Comparison of ENCODE assay signal across 17 mouse cellular contexts in genomic region chr4:118079195-118079594, GRCm38 (mm10). TPM values are rescaled to one million over a fixed set of nuclear protein-coding genes. Genes with fewer than 3 reads are reported as not detected.
DNase-seq lines count a peak whose midpoint lies in the region; ATAC-seq and TF ChIP-seq lines count a peak whose summit lies in the region.
"Had no signal": no experiment of that assay in that cellular context is flagged by ENCODE, and none has a peak within 500 bp of the region (broad histone marks: within the 10 kb centered on the region; RNA-seq: fewer than 3 reads in every experiment).

No protein-coding gene starts in this region.

- DNase-seq in MEL (ENCODE audit: low read depth, low spot score) = peak; percentile 91
- no peak for DNase-seq in limb, embryonic 10.5 days (ENCODE audit: low spot score)
- no peak for DNase-seq in kidney, postnatal 14 days
- no peak for DNase-seq in gastrocnemius, adult 8-10 months (ENCODE audit: low spot score in 2 of 2)
- DNase-seq: cerebellum, postnatal 14 days; gastrocnemius, adult 2 months; kidney, adult 18-20 months; kidney, postnatal 36 days; lung, postnatal 36 days; midbrain, embryonic 14.5 days had no signal

- ATAC-seq in megakaryocyte-erythroid progenitor cell, adult 5-6 weeks (replicated peaks; ENCODE audit: low FRiP score, low TSS enrichment, poor library complexity, severe bottlenecking) = peak; percentile 92
- no peak for ATAC-seq in megakaryocyte, adult 5-6 weeks (ENCODE audit: poor library complexity, severe bottlenecking)
- ATAC-seq: Patski had no signal

- no peak for TF ChIP-seq CTCF in MEL (IDR thresholded peaks at IDR 0.05 in 2 of 3, conservative IDR thresholded peaks at IDR 0.05 in 1 of 3; ENCODE audit: control insufficient read depth in 1 of 3, insufficient read depth in 1 of 3, low read depth in 2 of 3, low read length in 3 of 3, poor library complexity in 1 of 3, severe bottlenecking in 1 of 3)
- no peak for TF ChIP-seq CTCF in bone marrow, adult 2 months (IDR thresholded peaks at IDR 0.05; ENCODE audit: control insufficient read depth, insufficient read depth, low read length)

- TF ChIP-seq RAD21 in MEL (IDR thresholded peaks at IDR 0.05; ENCODE audit: low read depth, low read length) = no peak

- H3K4me1 ChIP-seq in MEL (ENCODE audit: control insufficient read depth in 1 of 2, insufficient read depth in 2 of 2, low read length in 2 of 2) = peaks cover 5 to 32% of the 10 kb centered on the region in 2 experiments
- peaks cover 6% of the 10 kb centered on the region for H3K4me1 ChIP-seq in bone marrow, adult 2 months (ENCODE audit: control insufficient read depth, insufficient read depth, low read length)
- peaks cover 16% of the 10 kb centered on the region for H3K4me1 ChIP-seq in limb, embryonic 10.5 days

- TF ChIP-seq POLR2A in MEL (IDR thresholded peaks at IDR 0.05; ENCODE audit: control insufficient read depth in 1 of 2, insufficient read depth in 1 of 2, low read depth in 1 of 2, low read length in 2 of 2, poor library complexity in 1 of 2) = no peak
- no peak for TF ChIP-seq POLR2A in bone marrow, adult 2 months (IDR thresholded peaks at IDR 0.05; ENCODE audit: borderline replicate concordance, control insufficient read depth, low read depth, low read length)

- peaks cover 0 to 27% of the 10 kb centered on the region in 2 experiments; a peak in 2 of 4 replicates for H3K36me3 ChIP-seq in MEL (ENCODE audit: control insufficient read depth in 1 of 2, insufficient read depth in 2 of 2, low read length in 2 of 2)
- peaks cover 1% of the 10 kb centered on the region for H3K36me3 ChIP-seq in limb, embryonic 10.5 days
- H3K36me3 ChIP-seq: hindbrain, embryonic 12.5 days; limb, embryonic 13.5 days had no signal

- H3K4me3 ChIP-seq in MEL (ENCODE audit: control insufficient read depth in 1 of 2, insufficient read depth in 1 of 2, low read depth in 2 of 2, low read length in 2 of 2) = no peak overlapping the region
- no peak overlapping the region for H3K4me3 ChIP-seq in bone marrow, adult 2 months (replicated peaks; ENCODE audit: control insufficient read depth, low read depth, low read length)
- H3K4me3 ChIP-seq in limb, embryonic 10.5 days = no peak overlapping the region
- H3K4me3 ChIP-seq: forebrain, embryonic 12.5 days; gastrocnemius, adult 2 months; hindbrain, embryonic 12.5 days; limb, embryonic 13.5 days had no signal

- H3K79me2 ChIP-seq in MEL (ENCODE audit: control insufficient read depth, insufficient read depth, low read length, poor library complexity) = no peaks in the 10 kb centered on the region

- 65% methylated on average over 8 of the region's 8 CpGs for WGBS in bone marrow, adult 2 months
- 84% methylated on average over 8 of the region's 8 CpGs for WGBS in limb, embryonic 10.5 days

- peak overlapping the region; percentile 85 for H3K27ac ChIP-seq in MEL (ENCODE audit: control insufficient read depth, low read depth, low read length)
- peak overlapping the region; percentile 71 for H3K27ac ChIP-seq in bone marrow, adult 2 months (ENCODE audit: control insufficient read depth, insufficient read depth, low read depth, low read length, poor library complexity)
- peak overlapping the region; percentile 19; the same call in 1 of the 2 replicates for H3K27ac ChIP-seq in limb, embryonic 10.5 days
- H3K27ac ChIP-seq: forebrain, embryonic 12.5 days; gastrocnemius, adult 2 months; hindbrain, embryonic 12.5 days; limb, embryonic 13.5 days had no signal

- peak; percentile 91 to 96 for TF ChIP-seq EP300 in MEL (IDR thresholded peaks at IDR 0.05; ENCODE audit: low read depth in 1 of 2, low read length in 2 of 2)

- H3K27me3 ChIP-seq in MEL (ENCODE audit: control insufficient read depth in 1 of 2, insufficient read depth in 2 of 2, low read length in 2 of 2) = no peaks in the 10 kb centered on the region
- H3K27me3 ChIP-seq in limb, embryonic 10.5 days (ENCODE audit: low read depth, poor library complexity, severe bottlenecking) = no peaks in the 10 kb centered on the region
- H3K27me3 ChIP-seq: forebrain, embryonic 12.5 days; hindbrain, embryonic 12.5 days; Patski had no signal

- peak overlapping the region; percentile 45 for H3K9ac ChIP-seq in MEL (ENCODE audit: control insufficient read depth, low read depth, low read length, poor library complexity, severe bottlenecking)
- H3K9ac ChIP-seq: forebrain, embryonic 12.5 days; hindbrain, embryonic 12.5 days; limb, embryonic 13.5 days had no signal

- H3K9me3 ChIP-seq in MEL (replicated peaks; ENCODE audit: insufficient read depth, low read length) = no peaks in the 10 kb centered on the region
- no peaks in the 10 kb centered on the region for H3K9me3 ChIP-seq in limb, embryonic 10.5 days (replicated peaks)
- H3K9me3 ChIP-seq: hindbrain, embryonic 12.5 days had no signal

TF ChIP-seq in MEL, 35 proteins besides CTCF, POLR2A, EP300 and RAD21:
- TF ChIP-seq GATA1 (IDR thresholded peaks at IDR 0.05; ENCODE audit: low read depth, low read length) = peak; percentile 96
- peak; percentile 93 for TF ChIP-seq USF1 (IDR thresholded peaks at IDR 0.05; ENCODE audit: low read depth, low read length)
- TF ChIP-seq ZKSCAN1 (IDR thresholded peaks at IDR 0.05; ENCODE audit: low read depth, low read length) = no peak
- peak; percentile 96 for TF ChIP-seq MAX (IDR thresholded peaks at IDR 0.05; ENCODE audit: low read length)
- peak; percentile 98 for TF ChIP-seq TCF12 (IDR thresholded peaks at IDR 0.05; ENCODE audit: low read depth, low read length)
- TF ChIP-seq ZMIZ1 (IDR thresholded peaks at IDR 0.05; ENCODE audit: low read depth, low read length) = no peak
- TF ChIP-seq NRF1 (IDR thresholded peaks at IDR 0.05; ENCODE audit: insufficient read depth, low read depth, low read length, poor library complexity, severe bottlenecking) = no peak
- TF ChIP-seq BHLHE40 (IDR thresholded peaks at IDR 0.05; ENCODE audit: borderline replicate concordance, low read depth, low read length) = no peak
- TF ChIP-seq KAT2A (conservative IDR thresholded peaks at IDR 0.05; ENCODE audit: low read depth, low read length) = no peak
- peak in 1 of 2 experiments; percentile 55; a peak in 1 of 4 replicates for TF ChIP-seq USF2 (IDR thresholded peaks at IDR 0.05; ENCODE audit: borderline replicate concordance in 1 of 2, insufficient read depth in 1 of 2, low read depth in 1 of 2, low read length in 2 of 2)
- peak; percentile 64 for TF ChIP-seq RCOR1 (IDR thresholded peaks at IDR 0.05; ENCODE audit: low read depth, low read length)
- no peak for TF ChIP-seq SMC3 (IDR thresholded peaks at IDR 0.05; ENCODE audit: low read depth, low read length)
- TF ChIP-seq MAFK (IDR thresholded peaks at IDR 0.05; ENCODE audit: borderline replicate concordance, low read depth, low read length) = no peak
- TF ChIP-seq MAZ (IDR thresholded peaks at IDR 0.05; ENCODE audit: low read depth, low read length) = 0 out of 2 replicates have a peak, but pooled peaks have one; percentile 45
- no peak for TF ChIP-seq MEF2A (IDR thresholded peaks at IDR 0.05; ENCODE audit: extremely low read depth, insufficient replicate concordance, low read depth, low read length, poor library complexity, severe bottlenecking)
- no peak for TF ChIP-seq CHD2 (IDR thresholded peaks at IDR 0.05; ENCODE audit: low read length)
- TF ChIP-seq TBP (IDR thresholded peaks at IDR 0.05; ENCODE audit: low read depth, low read length) = no peak
- TF ChIP-seq ZNF384 (IDR thresholded peaks at IDR 0.05; ENCODE audit: low read depth, low read length) = no peak
- TF ChIP-seq ELF1 (IDR thresholded peaks at IDR 0.05; ENCODE audit: low read depth, low read length) = no peak
- TF ChIP-seq JUND (IDR thresholded peaks at IDR 0.05; ENCODE audit: low read depth, low read length) = no peak
- no peak for TF ChIP-seq POLR2AphosphoS2 (IDR thresholded peaks at IDR 0.05; ENCODE audit: low read length)
- TF ChIP-seq E2F4 (IDR thresholded peaks at IDR 0.05; ENCODE audit: borderline replicate concordance, low read depth, low read length) = no peak
- peak; percentile 97 for TF ChIP-seq TAL1 (IDR thresholded peaks at IDR 0.05; ENCODE audit: low read length)
- peak; percentile 95 for TF ChIP-seq MXI1 (IDR thresholded peaks at IDR 0.05; ENCODE audit: low read depth, low read length)
- no peak for TF ChIP-seq GABPA (IDR thresholded peaks at IDR 0.05; ENCODE audit: low read depth, low read length)
- peak; percentile 97; the same call in 1 of the 2 replicates for TF ChIP-seq SIN3A (IDR thresholded peaks at IDR 0.05; ENCODE audit: low read length)
- TF ChIP-seq MYB (IDR thresholded peaks at IDR 0.05; ENCODE audit: low read depth, low read length) = peak; percentile 54; the same call in 1 of the 2 replicates
- no peak for TF ChIP-seq POLR2AphosphoS5 (IDR thresholded peaks at IDR 0.05; ENCODE audit: borderline replicate concordance, low read depth, low read length)
- TF ChIP-seq HCFC1 (IDR thresholded peaks at IDR 0.05; ENCODE audit: low read depth, low read length) = 0 out of 2 replicates have a peak, but pooled peaks have one; percentile 24
- TF ChIP-seq CHD1 (IDR thresholded peaks at IDR 0.05; ENCODE audit: low read depth, low read length) = no peak
- TF ChIP-seq NELFE (IDR thresholded peaks at IDR 0.05; ENCODE audit: low read depth, low read length) = no peak
- TF ChIP-seq MYC (IDR thresholded peaks at IDR 0.05; ENCODE audit: low read depth, low read length) = peak; percentile 96
- TF ChIP-seq UBTF (IDR thresholded peaks at IDR 0.05; ENCODE audit: borderline replicate concordance, insufficient read depth, low read depth, low read length) = no peak
- no peak for TF ChIP-seq ZC3H11A (IDR thresholded peaks at IDR 0.05; ENCODE audit: low read depth, low read length)
- peak; percentile 87 for TF ChIP-seq ETS1 (IDR thresholded peaks at IDR 0.05; ENCODE audit: low read depth, low read length)

RNA-seq across cellular contexts. Expression of gene St3gal3, which starts 55.5 kb away (rescaled TPM):
- total RNA-seq in MEL (2012; rRNA removed) = 13.2 and 16.4 TPM in 2 replicates
- 10 to 100 TPM in 1 of 2 experiments, not detected in 1; 23.3 TPM for polyA plus RNA-seq in MEL (2012; ENCODE audit: insufficient read depth in 1 of 2, insufficient read length in 2 of 2, low read depth in 1 of 2, low replicate concordance in 2 of 2, missing spikeins in 1 of 2)
- 5.9 and 6.8 TPM in 2 replicates for polyA plus RNA-seq in bone marrow, adult 2 months (2011; ENCODE audit: insufficient read depth, insufficient read length, low replicate concordance, missing spikeins)
- 6.8 and 7.2 TPM in 2 replicates for polyA plus RNA-seq in limb, embryonic 10.5 days (2016; fragmentation: Nextera tagmentation; extraction: Ambion mirVana)
- 14.1 and 28.4 TPM in 2 replicates for total RNA-seq in megakaryocyte-erythroid progenitor cell, adult 5-6 weeks (2014; fragmentation: Nextera tagmentation)
- total RNA-seq in megakaryocyte-erythroid progenitor cell, adult 5-6 weeks (2017) = 6.6 and 8.4 TPM in 2 replicates
- total RNA-seq in megakaryocyte, adult 5-6 weeks (2015) = 5.3 and 7.3 TPM in 2 replicates
- 6.6 and 7.2 TPM in 2 replicates for total RNA-seq in megakaryocyte, adult 5-6 weeks (2017)
- 10 to 100 TPM; 76.0 to 83.1 (median 80.6) TPM for total RNA-seq in gastrocnemius, adult 8-10 months (2022)

Comparison
In these comparisons a context has a peak if more than half of its experiments do, and no peak if none do; other contexts are left out.
1. H3K27ac ChIP-seq: peak in every context shown above with its lines; median percentile 85 in MEL; 71 in bone marrow, adult 2 months; 19 in limb, embryonic 10.5 days.